Mouse (Mus musculus): ENCODE measurements around the gene Aars2.

DNA sequence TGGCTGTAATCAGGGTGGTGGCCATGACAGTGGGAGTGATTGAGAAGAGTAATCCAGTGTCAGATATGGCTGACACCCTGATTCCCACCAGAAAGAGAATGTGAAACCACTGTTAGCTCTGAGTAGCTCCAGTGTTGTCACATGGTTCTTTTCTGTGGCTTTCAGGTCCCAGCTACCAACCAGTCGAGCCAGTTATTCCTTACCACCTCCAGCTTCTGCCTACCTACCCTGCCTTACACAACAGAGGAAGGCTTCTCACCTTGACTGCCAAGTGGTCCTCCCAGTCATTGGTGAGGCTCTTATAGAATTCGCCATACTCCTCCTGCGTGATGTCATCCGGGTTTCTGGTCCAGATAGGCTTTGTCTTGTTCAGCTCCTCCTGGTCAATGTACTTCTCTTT is 63.4 kb downstream of the Aars2 start:
- TF ChIP-seq CTCF (IDR thresholded peaks at IDR 0.05; ENCODE audit: extremely low read depth, insufficient read depth, low read length) (no peak), POLR2A (IDR thresholded peaks at IDR 0.05; ENCODE audit: extremely low read depth, insufficient read depth, low read length) (no peak)

Data from cortical plate, adult 2 months (tissue).